Mouse (Mus musculus) layer of hippocampus, adult 9-10 months (tissue): Measurements from ENCODE around the gene Fanca.
A peak's percentile ranks its signal among the peaks of the same experiment; 100 is the strongest.

Source experiments
- DNase-seq: peaks from one replicate; pipeline ENCODE4 v3.0.0; 2022; ENCODE audit warnings: low spot score

Fanca gene

DNA sequence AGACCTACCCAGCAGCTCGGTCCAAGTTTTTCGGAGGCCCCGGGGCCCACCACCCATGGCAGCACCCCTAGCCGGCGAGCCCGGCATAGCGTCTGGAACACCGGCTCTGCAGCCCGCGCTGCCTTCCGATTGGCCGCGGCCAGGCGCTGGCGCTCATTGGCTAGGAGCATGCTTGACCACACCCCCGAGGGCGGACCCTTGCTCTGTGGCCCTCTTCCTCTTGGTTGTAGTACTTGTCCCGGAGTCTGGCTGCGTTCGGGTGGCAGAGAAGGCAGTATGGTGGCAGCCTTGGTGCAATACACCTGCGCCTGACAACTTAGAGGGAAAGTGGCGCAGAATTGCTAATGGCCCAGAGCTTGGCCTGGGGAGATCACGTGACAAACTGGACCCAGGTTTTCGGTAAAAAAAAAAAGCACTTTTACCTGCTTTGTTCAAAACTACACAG is at the start of gene Fanca:
Fanca (minus strand) TSS at position 110 of the 445 bp plus-strand sequence.
- peak; percentile 69 for DNase-seq

DNA sequence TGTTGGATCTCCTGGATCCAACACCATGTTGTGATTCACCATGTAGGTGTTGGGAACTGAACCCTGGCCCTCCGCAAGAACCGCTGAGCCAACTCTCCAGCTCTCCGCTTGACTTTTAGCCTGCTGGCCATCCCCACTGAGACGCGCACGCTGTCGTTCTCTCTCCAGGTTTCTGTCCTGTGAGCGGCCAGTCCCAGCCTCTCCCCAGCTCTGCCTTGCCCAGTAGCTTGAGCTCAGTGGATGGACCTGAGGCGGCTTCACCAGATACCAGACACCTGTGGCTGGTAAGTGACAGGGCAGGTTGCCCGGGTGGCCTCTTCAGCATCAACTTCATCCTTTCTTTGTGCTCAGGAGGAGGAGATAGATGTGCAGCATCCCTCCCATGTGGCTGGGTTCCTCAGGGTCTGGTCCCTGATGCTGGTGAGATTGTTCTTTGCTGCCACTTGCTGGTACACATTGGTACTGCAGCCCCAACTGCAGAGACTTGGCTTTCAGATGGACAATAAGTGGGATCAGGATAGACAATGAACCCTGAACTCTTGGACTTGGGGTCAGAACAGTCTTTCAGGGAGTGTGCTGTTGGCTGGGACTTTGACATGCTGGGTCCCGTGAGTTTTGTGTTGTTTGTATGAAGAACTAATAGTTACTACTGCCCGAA is 42.8 kb upstream of the Fanca start:
- DNase-seq = peak; percentile 80

DNA sequence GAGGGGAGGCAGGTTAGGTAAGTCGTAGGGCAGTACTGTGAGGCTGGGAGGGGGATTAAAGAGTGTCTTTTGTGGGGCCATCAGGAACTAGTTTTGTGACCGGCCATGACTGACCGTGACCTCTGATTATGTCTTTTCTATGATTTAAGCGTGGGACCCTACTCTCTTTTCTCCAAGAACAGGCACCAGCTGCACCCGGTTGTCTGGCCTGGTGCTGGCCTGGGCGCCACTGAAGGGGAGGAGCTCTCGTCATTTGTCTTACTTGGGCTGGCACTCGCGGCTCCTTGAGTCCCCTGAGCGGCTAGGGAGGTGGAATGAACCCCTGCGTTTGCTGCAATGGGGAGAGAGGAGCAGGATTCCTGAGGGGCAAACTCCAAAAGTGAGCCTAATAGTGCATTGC is 34.8 kb upstream of the Fanca start:
- no peak for DNase-seq

DNA sequence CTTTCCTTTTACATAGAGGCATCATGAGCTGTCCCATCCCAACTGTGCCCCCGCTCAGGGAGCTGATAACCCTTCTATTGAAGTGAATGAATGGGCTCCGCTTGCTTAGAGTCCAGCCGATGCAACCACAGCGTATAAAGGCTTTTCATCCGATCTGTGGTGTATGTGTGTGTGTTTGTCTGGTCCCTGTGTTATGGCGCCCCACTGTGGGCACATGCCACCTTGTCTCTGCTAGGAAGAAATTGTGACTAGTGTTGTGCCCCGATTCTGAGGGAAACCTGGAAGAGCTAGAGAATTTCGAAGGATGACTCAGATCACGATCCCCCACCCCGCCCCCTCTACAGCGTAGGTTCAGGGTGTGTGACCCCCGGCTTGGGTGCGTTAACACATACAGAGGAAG is 34.4 kb upstream of the Fanca start:
- DNase-seq = no peak

DNA sequence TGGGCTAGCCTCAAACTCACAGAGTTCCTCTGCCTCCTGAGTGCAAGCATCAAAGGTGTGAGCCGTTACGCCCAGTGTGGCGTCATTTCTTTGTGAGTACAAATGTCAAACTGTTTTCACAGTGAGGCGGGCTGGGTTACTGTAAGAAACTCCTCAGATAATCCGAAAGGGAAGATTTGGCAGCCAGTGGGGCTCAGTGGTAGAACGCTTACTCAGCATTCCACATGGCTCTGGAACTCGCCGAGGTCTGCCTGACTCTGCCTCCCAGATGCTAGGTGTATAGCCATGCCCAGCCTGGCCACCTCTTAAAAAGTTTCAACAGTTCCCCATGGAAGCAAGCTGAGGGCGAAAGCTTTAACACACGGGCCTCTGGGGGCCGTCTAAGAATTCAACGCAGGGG is 33.7 kb upstream of the Fanca start:
- DNase-seq = no peak

DNA sequence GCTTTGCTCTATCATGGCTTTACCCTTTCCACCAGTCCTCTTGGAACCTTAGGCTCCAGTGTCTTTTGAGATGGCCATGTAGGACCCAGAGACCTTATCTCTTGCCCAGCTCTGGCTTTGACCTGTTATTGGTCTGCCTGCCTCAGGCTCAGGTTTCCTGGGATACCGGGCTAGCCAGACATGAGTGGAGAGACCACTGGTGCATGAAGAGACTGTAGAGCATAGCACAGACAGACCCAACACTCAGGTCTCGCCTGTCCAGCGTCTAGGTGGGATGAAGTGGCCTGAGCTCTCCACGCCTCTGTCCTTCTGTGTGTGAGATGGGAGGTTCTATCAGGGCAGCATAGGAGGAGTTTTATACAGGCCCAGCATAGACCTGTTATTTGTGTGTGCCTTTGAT is 30.7 kb upstream of the Fanca start:
- no peak for DNase-seq

DNA sequence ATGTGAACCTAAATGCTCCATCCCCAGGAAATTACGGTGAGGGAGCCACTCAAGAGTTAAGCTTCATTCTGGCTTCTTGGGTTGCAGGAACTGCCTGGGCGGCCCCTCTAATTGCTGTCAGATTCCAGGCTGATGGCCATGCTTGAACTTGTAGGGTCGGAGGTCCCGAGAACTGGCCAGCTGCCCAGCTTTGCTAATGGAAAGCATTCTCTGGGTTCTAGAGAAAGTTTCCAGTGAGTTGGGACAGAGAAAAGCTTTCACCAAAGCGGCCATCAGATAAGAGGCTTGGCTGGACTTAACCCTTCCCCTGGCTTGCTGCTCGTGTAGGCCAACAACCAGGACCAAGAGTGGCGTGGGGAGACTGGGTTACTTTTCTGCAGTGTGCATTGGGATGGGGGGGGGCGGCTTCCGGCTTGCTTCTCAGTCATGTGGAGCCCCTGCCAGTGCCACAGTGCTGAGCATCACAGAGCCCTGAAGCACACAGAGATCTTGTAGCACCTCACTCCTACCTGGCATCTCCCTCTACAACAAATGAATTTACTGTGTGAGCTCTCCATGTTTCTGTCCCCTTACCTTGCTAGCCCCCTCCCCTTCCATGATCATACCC is 30.0 kb upstream of the Fanca start:
- DNase-seq = no peak

DNA sequence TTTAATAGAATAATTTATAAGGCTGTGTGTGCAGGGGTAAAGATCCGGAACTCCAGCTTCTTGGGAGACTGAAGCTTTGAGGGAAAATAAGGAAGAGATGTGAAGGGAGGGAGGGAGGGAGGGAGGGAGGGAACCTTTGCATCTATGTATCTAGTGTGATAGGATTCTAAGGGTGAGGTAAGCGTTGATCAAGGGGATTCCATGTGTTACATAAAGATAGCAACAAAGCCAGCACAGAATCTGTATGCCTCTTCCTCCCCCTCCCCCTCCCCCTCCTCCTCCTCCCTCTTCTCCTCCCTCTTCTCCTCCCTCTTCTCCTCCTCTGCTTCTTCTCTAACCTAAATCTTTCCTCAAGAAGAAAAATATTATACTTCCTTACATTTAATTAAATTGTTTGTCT is 28.9 kb upstream of the Fanca start:
- DNase-seq = no peak

DNA sequence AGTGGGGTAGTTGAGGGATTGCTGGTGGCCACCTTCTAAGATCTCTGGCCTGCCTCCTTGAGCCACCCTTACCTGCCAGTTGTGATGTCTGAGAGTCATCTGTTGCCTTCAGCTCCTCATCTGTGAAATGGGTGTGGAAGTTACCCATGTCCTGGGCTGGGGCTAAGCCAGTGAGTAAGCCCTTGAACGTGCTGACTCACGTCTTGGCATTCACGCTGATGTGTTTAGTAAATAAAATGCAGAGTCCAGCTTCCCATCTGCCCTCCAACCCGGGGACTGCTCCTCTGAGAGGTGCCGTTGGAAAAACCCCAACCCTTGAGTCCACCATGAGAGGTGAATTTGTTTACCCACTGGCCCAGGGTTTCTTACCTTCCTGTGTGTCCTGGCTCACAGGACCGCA is 27.5 kb upstream of the Fanca start:
- no peak for DNase-seq

DNA sequence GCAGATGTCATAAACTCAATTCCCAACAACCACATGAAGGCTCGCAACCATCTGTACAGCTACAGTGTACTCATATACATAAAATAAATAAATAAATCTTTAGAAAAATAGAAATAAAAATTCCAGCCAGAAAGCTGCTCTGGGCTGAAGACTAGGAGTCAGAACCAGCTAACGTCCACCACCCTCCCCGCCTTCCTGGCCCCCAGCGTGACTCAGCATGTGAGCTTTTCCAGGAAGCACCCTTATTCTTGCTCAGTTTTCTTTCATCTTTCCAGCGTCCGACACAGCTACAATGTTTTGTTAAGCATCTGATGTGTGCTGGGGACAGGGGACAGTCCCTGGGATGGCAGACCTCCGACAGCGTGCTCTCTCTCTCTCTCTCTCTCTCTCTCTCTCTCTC is 26.8 kb upstream of the Fanca start:
- DNase-seq = no peak

DNA sequence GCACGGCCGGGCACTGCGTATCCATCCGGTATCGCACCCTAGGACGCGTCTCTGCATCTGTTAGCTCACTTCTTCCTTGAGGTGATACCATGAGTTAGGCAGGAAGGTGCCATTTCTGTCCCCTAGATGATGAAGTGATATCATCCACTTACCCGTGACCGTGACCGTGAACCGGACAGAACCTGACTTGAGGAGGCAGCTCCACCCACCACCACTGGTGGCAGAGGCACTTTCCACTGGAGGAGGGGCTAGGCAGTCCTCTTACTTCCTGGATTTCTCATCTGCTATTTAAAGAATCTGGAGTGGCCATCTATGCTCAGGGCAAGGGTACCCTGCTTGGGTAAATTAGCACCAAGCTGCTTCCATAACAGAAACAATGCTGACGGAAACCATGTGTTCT is 25.0 kb upstream of the Fanca start:
- DNase-seq = no peak

DNA sequence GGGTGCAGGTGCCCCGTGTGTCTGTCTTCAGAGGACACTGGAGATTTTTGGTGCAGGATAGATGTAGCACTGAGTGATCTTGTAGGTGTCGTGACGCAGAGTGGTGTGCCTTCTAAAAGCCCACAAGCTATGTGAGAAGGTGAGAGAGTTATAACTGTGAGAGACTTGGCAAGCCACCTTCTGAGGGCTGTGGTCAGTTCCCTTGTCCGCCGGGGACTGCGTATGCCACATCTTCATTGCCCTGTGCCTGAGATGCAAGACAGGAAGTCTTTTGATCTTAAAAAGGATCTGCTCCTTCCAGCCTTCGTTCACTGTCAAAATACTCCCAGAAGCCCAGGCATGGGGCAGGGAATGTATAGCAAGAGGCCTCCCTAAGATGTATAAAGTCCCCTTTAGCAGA is 24.5 kb upstream of the Fanca start:
- DNase-seq = no peak

DNA sequence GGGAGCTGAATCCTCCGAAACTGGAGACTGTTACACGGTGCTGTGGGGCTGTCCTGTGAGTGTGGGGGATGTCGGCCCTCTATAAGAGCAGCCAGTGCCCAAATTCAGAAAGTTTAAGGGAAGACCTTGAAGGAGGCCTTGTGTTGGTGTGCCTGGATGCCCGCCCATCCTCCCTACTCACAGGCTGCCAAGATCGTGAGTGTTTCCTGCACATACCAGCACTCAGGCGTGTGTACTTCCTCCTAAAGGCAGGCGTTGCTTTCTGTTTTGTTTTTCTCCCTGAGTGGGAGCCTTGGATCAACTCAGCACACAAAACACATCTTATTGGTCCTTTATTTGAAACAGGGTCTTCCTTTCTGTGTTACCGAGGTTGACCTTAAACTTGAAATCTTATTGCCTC is 23.9 kb upstream of the Fanca start:
- DNase-seq = no peak

DNA sequence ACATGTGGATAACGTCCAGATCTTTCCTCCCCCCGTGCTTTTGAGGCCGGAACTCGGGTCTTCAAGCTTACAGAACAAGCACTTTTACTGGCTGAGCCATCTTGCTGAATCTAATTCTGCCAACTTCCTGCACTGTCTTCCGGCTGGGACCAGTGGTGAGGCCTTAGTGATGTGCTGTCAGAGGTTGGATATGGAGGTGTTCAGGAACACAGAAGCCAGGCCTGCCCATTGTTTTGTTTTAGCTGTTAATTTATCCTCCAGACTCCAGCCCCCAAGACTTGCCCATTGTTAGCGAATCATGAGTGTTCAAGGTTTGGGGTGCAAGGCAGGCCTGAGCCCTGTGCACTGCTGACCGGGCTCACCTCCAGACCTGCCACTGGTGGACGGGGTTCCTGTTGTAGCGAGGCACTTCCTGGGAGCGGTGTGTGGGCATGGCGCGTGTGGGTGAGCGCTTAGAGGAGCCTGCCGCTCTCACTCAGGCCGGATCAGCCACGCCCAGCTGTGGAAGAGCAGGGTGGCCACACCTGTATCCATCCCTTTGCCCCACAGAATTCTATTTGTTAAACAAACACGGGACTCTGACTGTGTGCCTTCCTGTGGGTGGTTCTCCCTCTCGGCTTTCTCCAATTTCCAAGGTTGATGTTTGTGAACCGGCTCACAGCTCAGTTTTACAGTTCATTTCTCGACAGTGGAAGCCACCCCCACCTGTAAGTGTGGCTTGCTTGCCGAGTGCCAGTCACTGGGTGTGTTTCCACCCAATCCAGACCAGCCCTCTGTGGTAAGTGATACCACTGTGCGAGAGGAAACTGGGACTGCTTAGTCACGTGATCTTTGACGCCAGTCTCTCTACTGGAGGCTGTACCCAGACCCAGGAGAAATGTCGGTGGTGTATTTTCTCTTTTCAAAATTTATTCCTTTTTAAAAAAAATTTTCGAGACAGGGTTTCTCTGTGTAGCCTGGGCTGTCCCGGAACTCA is 23.0 kb upstream of the Fanca start:
- DNase-seq = no peak

DNA sequence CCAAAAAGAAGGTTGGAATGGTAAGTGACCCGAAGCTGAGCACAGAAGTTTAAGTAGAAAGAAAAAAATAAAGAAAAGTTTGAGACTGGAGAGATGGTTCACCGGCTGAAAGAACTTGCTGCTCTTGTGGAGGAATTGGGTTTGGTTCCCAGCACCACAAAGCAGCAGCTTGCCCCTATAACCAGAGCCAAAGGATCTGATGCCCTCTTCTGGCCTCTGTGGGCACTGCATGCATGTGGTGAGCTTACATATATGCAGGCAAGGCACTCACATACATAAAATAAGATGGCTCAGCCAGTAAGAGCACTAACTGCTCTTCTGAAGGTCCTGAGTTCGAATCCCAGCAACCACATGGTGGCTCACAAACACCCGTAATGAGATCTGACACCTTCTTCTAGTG is 21.7 kb upstream of the Fanca start:
- no peak for DNase-seq

DNA sequence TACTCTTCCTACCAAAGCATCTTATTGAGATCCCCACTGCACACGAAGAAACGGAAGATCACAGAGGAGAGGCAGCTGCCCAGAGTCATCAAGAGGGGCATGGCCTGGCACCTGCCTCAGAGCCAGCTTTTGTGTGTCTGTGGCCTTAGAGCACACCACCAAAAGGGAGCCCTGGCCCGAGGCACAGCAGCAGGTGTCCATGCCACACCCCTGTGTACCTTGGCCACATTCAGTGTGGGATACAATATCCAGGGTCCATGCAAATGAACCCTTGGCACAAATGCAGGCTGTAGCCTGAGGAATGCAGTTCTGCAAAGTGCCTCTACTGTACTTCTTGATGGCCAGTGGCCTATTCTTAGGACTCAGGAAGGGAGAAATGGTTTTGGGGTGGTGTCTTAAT is 19.1 kb upstream of the Fanca start:
- no peak for DNase-seq

DNA sequence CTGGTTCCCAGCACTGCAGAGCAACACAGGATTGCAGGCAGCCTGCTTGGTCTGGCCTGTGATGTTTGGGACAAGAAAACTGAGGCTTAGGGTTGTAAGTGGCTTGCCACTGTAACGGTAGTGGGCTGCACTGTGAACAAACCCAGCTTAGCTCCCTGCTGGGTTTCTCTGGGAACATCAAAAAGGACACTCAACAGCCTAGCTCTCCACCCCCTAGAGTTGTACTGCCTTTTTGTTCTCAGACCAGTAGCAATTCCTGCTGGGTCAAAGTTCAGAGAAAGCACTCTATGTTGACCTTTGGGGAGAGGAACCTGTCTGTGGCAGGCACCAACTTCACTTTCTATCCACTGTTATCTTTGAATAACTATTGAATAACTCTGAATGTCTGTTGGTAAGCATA is 16.1 kb upstream of the Fanca start:
- DNase-seq = no peak

DNA sequence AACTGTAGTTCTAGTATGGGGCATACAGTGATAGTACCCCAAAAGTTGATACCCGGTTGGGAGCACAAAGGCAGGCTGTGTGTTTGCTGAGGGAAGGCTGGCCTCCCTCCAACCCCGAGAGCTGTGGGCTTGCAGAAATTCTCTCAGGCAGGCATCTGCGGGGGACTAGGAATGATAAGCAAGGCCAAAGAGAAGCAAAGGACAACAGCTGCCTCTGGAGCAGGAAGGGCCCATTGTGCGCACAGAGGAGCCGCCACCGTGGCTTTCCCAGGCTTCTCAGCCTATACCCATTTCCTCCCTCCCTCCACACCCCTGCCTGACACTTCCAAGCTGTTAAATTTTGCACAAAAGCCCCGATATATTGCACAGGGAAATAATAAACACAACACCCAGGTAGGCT is 15.5 kb upstream of the Fanca start:
- DNase-seq = no peak

DNA sequence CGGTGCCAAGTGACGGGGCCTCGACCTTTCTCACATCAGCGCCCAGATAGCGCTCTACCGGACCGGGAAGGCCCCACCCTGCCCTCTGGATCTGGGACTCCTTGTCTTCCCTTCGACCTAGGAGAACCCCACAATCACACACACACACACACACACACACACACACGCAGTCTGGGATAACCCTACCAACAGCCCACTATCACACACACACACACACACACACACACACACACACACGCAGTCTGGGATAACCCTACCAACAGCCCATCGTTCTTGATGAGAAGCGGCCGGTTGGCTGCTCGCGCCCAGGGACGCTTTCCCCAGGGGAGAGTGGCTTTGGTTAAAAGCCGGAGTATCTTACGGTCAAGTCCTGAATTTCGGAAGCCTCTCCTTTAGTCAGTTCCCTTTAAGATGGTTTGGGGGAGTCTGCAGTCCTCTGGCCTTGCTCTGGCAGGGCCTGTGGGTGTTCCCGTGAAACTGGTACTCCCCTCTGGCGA is 14.8 kb upstream of the Fanca start:
- no peak for DNase-seq

DNA sequence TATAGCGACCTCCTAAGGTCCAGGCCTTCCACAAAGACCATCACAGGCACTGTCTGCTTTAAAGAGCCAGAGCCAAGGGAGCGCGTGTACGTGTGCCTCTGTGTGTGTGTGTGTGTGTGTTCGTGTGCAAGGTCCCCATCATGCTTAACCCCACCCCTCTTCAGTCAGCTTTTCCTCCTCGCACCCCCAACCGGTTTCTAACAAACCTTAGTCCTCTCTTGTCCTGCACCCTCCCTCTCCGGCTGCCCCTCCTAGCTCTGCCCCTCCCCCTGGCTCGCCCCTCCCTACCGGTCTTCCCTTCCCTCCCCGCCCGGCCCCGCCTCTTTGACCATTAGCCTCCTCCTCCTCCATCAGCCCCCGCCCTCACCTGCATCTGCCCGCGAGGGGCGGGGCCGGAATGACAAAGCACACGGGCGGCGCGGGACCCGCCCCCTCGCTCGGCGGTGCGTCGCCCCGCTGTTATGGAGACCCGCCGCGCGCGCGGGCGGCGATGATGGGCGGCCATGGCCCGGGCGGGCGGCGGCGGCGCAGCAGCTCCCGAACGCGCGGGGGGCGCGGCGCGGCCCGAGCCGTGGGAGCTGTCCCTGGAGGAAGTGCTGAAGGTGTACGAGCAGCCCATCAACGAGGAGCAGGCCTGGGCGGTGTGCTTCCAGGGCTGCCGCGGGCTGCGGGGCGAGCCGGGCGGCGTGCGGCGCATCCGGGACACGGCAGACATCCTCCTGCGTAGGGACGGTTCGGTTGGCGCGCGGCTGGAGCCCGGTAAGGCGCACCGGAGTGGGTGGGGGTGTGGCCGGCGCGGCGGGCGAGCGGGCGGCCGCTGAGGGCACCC is 14.1 kb upstream of the Fanca start, which contains the start of gene Spire2:
Spire2 (plus strand) TSS at position 452 of the 829 bp plus-strand sequence.
- DNase-seq = no peak

DNA sequence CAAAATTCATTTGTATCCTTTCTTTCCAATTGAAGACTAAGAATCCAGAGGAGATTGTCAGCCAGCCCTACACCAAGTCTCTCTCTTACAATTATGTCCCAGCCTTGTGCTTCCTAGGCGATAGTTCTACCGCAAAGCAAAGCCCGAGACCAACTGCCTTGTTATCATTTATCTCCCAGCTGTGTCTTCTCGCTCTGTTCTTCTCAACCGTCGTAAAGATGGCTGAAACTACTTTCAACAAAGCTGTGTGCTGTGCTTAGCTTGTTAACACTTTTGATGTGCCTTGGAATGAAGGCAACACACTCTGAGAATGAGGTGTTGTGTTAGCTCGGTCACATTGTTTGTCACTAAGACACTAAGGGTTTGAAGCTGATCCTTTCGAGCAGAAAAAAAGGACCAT is 13.4 kb upstream of the Fanca start:
- DNase-seq = no peak

DNA sequence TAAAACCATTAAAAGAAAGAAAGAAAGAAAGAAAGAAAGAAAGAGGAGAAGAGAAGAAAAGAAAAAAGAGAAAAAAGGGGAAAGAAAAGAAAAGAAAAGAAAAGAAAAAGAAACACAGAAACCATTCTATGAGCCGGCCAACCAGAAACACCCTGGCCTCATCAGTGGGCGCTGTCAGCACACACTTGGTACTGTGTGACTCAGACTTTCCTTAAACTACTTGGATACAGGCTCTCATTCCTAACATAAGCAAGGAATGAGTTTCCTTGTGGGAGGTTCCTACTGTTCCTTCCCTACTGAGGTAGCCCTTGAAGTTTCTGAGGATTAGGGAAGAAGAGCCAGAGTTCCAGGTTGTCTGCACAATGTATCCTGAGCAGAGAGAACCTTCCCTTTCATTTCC is 12.9 kb upstream of the Fanca start:
- no peak for DNase-seq
